Mouse (Mus musculus) kidney, adult 11 months (tissue): ENCODE data around the gene Bst1.

ENCODE experiments used
- DNase-seq: peaks from one replicate; pipeline ENCODE4 v3.0.0; 2022

Gene Bst1

DNA sequence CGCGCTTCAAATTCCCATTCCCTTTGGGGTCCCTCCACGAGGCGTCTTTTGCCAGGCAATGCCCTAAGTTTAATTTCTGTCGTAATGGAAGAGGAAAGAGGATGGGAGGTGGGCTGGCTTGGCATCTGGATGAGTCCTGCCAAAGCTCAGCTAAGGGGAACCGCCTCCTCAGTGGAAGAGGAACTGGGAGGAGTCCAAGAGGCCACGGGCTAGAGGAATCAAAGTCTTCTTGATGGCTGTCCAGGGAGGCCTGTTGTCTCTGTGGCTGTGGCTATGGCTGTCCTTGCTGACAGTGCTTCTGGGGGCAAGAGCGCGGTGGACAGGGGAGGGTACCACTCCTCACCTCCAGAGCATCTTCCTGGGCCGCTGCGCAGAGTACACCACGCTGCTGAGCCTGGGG is at the start of gene Bst1:
Bst1 (plus strand) TSS at position 191 of the 400 bp plus-strand sequence.
- no peak for DNase-seq

DNA sequence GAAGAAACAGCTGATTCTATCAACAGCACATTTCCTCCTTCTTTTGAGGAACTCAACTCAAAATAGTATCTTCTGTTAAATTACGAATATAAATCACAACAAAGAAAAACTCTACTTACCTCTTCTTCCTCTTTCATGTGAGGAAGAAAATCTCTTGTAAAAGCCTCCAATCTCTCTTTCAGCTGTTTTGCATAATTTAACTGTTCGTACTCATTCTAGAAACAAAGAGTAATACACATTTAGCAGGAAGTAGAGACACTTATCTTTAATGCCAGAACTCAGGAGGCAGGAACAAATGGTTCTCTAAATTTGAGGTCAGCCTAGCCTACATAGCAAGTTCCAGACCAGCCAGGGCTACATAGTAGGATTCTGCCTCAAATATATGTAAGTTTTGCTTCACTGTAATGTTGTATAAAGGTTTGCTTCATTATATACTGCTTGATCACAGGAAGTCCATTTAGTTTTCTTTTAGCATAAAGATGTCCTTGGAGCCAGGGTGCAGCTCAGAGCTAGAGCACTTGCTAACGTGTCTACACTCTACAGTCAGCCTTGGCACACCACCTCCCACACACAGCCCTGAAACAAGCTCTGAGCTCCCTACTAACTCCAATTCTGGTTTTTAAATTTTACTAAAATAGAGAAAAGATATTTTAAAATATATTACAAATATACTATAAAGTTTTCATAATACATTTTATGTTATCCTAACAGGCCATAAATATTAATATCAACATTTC is 47.9 kb upstream of the Bst1 start:
- DNase-seq: no peak

DNA sequence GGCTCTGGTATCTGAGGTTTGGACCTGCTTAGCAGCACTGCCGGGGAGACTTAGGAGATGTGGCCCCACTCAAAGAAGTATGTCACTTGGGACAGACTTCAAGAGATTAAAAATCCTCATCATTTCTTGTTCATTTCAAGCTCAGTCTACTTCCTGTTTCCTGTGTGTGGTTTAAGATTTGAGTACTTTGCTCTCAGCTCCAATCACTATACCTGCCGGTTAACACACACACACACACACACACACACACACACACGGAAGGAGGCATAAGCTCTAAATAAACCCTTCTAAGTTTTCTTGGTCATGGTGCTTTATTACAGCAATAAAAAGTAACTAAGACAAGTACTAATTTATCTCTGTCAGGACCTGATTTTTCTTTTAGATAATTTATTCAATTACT is 47.1 kb upstream of the Bst1 start:
- no peak for DNase-seq

DNA sequence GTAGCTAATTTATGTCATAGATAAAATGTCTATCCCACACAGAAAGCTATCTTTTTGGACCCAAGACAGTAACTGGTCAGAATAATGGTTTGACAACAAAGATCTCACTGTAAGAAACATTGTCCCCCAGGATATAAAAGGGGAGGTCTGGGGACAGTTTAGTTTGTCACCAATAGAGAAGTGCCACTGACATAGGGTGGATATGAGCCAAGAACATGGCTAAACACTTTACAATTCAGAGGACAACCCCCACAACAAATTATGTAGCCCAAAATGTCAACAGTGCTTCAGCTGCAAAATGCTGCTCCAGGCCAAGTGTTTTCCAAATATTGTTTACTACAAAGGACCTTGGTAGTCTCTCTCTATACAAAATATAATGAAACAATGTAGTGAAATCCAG is 42.3 kb upstream of the Bst1 start:
- no peak for DNase-seq

DNA sequence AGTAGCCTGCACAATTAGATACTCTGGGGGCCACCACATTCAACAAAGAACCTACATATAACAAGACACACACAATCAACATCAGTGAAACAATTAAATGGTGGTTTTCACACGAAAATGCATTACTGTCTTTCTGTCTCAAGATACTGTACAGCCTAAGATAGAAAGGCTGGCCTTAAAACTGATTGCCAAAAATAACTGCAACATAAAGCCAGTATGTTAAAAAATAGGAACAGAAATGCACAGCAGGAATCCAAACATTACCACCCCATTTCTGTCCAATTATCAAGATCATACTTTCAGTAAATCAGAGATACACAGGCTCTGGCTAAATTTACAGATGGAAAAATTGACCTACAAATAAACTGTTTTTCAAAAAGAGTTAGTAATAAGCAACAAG is 41.7 kb upstream of the Bst1 start:
- no peak for DNase-seq

DNA sequence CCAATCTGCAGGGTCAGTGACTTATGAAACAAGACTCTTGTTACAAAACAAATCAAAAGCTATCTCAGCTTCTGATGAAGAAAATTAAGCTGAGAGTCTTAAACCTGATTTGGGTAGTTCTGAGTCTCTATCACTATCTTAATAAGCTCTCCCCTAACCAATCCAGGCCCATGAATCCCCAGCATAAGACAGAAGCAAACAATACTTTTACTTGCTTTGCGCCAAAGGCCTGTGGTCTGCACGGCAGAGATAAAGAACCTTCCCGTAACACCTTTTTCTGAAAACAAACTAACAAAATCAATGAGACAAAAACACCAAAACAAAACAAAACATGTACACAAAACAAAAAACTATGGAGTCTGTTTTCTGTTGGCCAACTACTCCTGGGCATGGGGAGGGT is 40.1 kb upstream of the Bst1 start:
- DNase-seq: no peak

DNA sequence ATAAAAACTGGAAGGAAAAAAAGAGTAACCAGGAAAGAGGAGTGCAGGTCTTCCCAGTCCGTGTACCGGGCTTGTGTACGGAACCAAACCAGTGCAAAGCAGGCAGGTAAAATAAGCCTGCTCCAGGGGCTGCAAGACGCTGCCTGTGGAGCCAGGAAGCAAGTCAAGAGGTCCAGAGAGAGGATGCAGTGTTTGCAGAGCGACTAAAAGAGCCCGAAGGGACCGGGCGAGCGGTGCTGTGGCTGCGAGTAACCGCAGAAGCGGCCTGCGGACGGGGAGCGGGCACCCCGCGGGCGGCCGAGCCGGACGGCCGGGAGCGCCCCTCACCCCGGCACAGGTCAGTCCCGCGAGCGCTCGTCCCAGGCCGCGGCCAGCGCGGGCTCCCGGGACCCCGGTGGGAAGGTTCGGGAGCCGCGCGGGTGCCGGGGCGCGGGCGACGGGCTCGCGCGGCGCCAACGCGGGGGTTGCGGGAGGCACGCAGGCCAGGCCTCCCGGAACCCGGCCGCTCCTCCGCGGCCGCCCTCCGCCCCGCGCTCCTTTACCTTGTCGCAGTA is 37.2 kb upstream of the Bst1 start:
- no peak for DNase-seq

DNA sequence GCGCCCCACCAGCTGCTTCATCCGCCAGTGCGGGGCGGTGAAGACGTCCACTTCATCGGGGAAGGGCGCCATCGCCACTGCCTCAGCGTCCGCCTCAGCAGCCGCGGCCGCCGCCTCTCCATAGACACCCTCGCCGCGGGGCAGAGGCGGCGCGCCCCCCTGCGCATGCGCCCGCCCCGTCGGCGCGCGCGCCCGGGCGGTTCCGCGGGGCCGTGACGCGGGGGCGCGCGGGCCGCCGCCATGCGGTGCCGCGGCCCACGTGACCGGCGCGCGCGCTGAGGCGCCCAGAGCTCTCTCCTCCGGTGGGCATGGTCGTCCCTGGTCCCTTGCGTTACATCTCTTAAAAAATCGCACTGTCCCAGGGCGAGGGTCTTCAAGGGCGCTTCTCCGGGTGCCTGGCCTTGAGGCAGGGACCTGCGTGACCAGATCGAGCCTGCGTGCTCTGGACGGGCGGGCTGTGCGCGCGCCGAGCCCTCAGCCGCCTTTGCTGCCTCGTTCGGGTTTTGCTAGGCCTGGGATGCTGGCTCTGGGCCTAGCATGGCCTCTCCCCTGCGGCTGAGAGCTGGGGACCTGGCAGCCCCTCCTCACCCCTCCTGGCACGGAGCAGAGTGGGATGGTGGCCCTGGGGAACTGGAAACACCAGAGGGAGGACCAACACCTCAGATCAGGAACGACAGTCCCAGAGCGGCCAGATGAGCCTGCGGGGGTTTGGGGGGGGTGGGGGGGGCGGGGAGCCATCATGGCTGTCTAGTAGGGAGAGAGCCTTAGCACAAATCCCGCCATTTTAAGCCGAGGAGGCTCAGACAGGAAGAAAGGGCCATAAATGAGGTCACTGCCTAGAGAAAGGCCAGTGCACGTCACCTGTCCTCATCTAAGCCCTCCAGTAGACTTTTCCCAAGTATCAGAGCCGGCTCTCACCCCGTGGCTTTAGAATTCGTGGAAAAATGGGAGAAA is 36.4 kb upstream of the Bst1 start:
- peak; percentile 78 for DNase-seq

DNA sequence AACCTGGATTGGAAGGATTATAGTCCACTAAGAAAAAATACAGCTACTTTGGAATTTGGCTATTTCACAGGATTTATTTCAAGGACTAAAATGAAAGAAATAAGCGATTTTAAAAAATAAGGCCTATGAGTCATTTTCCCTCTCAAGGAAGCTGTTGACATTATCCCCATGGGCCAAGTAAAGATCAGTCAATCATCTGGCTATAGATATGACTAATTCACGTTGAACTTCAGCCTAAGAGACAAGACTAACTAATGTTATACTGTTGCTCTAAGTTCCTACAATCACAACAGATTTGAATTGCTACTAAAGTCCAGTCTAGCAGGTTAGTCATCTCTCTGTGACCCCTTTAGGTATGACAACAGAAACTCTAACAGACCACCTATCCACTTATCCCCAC is 34.7 kb upstream of the Bst1 start:
- DNase-seq: no peak

DNA sequence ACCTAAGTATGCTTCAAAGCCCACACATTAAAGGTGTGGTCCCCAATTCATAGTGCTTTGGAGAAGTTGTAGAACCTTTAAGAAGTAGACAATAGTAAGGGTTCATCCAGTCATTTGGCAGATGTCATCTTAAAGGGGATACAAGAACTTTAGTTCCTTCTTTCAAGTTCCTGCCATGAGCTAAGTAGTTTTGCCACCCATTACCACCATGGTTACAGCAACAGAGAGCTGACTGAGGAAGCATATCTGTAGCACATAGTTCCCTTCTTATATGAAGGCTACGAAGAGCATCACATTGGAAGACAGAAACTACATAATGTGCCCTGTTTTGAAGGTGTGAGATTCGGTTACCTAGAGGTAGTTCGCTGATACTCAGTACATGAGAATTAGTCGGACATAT is 32.1 kb upstream of the Bst1 start:
- DNase-seq: no peak

DNA sequence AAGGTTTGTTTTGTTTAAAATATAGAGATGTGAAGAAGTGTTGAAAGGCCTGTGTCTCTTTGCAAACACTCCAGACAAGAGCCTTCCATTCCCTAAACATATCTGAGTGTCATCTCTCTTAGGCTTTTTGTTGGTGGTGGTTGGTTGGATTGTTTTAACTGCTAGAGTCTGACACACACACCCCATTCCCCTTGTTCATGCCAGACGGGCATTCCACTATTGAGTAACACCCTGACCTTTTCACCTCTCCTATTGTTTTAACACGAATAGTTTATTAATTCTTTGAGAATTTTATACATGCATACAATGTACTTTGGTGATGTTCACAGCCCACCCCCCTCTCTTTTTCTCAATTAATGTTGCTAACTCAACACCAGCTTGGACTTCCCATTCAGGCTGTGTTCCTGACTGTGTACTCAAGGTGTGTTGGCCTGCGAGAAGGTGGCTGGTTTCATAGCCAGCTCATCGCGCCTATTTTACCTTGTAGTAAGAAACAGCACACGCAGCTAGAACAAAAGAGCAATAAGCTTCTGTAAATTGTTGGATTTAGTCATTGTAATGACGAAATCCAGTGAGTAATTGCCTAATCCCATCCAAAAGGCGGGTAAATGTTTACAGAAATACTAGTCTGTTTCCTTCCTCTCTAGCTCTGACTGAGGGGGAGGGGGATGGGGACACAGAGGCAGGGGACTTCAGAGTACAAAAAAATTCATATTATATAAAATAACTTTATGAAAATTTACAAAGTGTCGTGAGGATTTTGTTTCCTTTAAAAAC is 30.5 kb upstream of the Bst1 start:
- no peak for DNase-seq

DNA sequence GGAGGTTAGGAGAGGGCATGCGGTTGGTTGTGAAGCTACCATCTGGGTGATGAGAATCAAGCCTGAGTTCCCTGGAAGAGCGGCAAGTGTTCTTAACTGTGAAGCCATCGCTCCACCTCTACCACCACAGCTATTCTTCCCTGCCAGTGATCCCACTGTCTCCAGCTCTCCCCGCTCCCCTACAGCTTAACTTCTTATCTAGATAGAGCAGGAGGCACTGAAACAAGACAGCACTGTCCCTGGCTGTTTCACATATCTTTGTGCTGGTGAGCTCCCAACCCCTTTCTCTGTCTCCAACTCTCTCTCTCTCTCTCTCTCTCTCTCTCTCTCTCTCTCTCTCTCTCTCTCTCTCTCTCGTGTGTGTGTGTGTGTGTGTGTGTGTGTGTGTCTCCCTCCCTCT is 26.3 kb upstream of the Bst1 start:
- DNase-seq: no peak

DNA sequence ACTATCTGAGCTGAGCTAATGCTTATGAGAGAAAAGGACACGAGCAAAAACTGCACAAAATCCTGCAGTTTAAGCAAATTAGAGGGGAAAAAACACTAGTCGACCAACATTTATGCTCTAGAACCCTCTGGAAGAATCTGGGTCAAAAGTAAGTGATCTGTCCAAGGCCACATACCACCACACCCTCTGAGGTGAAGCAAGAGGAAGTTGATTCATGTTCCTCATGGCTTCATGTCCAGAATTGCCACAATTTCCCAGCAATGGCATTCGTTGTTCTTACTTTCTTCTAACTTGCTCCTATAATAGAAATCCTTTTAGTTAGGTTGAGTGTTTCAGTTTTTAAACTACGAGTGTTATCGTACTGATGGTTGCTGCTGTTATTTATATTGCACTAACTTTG is 19.2 kb upstream of the Bst1 start:
- no peak for DNase-seq

DNA sequence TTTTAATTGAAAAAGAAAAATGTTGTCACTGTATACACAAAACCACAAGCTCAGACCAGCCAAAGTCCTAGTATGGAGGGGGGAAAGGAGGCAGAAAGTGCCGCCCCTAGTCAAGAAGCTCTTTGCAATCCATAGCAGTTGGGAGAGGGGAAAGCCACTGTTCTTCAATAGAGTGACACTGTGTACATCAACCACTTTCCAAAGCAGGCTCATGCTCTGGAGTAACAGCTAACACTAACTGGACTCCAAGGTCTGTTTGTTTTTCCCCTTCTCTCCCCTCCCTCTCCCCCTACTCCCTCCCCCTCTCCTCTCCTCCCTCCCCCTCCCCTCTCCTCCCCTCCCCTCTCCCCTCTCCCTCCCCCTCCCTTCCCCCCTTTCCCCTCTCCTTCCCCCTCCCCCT is 18.0 kb upstream of the Bst1 start:
- no peak for DNase-seq

DNA sequence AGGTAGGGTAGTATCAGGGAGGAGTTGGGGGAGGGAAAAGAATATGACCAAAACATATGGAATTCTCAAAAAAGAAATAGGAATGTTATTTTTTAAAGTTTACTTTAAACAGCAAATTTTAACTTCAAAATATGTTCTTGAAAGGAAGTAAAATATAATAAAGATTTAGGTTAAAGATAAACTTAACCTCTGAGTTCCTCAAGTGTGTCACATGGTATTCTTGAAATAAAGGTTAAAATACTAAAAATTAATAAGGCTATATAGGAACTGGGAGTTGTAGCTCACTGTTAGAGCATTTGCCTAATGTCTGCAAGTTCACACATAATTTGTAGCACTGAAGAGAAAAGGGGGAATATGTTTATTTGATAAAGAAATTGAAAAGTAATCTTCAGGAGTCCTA is 17.4 kb upstream of the Bst1 start:
- no peak for DNase-seq

DNA sequence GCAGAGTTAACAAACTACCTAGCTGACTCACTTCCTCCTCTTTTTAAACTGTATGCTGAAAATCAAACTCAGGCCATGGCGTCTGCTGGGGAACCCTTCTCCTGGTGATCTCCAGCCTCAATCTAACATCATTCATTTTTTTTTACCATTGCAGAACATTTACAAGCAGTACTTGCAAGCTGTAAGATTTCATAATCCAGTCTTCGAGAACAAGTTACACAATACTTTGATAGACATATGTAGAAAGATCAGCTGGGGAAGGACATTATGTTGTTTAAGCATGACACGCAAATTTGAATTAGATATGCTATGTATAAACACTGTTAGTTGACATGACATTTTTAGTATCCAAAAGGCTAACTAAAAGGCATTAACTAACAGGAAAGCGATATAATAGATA is 16.9 kb upstream of the Bst1 start:
- DNase-seq: no peak

DNA sequence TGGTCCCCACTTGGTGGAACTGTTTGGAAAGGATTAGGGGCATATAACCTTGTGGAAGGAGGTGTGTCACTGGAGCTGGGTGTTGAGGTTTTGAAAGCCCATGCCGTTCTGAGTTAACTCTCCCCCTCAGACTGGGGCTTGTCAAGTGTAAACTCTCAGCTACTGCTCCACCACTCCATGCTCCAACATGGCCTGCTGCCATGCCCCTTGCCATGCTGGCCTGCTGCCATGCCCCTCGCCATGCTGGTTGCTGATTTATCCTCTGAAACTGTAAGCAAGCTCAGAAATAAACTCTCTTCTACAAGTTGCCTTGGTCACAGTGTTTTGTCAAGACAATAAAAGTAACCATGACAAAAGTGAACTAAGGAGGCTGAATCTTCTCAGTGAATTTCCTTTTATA is 13.3 kb upstream of the Bst1 start:
- DNase-seq: no peak

DNA sequence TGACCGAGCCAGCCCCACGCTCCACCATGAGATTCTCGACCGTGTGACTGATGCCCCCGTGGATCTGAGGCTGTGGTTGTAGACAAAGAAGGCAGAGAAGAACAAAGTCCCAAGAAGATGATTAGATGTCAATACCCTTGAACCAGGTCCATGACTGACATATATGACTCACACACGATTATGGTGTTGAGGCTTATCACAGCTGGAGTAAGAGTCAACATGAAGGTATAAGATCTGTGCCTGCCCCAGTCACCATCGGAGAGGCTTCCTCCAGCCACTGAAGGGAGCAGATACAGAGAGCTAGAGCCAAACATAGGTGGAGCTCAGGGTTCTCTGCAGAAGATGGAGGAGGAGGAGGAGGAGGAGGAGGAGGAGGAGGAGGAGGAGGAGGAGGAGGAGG is 12.3 kb upstream of the Bst1 start:
- no peak for DNase-seq

DNA sequence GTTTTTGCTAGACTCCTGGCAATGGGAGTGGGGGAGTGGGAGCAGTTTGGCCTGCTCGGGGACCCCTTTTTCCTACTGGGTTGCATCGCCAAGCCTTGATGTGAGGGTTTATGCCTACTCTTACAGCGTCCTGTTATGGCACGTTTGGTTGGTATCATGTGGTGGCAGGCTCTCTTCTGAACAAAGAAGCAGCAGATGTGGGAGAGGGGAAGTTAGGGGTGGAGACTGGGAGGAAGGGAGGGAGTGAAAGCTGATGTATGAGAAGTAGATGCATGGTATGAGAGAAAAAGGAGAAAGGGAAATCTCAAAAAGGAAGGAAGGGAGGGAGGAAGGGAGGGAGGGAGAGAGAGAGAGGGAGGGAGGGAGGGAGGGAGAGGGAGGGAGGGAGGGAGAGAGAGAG is 11.8 kb upstream of the Bst1 start:
- DNase-seq: no peak

DNA sequence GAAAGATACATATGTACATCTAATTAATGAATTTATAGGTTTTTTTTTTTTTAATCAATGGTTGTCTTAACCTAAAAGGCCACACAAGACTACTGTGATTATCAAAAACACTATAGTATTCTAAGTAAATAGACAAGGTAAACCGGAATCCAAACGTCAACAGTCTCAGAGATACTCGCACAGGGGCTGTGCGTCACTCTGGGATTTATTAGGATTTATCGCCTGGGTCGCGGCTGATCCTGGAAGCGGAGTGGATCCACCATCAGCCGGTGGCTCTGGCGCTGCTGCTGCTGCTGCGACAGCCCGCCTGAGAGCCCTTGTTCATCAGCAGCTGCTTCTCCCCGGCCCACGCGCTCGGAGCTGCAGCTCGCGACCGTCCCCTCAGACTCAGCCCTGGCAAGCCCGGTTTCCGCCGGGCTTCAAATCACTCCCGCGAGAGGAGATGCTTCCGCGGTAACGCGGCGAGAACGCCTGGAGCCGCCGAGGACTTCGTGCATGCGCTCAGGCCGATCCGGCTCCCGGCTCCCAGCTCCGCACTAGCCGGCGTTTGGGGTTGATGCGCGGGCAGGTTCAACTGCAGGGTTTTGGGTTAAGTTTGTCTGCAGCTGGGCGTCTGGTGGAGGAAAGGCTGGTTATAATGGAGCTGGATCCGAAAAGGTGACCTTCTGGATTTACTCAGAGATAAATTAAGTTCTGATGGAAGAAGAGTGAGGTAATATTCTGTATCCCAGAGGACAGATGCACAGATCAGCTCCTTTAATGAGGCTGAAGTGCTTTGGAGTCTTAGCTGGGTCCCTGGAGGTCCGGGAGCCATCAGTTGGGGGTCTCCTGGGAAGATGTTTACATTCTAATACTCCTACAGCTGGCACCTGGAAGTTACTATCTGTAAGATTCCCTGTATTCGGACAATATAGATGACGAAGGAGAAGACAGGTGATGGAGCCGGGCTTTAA is 10.7 kb upstream of the Bst1 start:
- DNase-seq: peak; percentile 44

DNA sequence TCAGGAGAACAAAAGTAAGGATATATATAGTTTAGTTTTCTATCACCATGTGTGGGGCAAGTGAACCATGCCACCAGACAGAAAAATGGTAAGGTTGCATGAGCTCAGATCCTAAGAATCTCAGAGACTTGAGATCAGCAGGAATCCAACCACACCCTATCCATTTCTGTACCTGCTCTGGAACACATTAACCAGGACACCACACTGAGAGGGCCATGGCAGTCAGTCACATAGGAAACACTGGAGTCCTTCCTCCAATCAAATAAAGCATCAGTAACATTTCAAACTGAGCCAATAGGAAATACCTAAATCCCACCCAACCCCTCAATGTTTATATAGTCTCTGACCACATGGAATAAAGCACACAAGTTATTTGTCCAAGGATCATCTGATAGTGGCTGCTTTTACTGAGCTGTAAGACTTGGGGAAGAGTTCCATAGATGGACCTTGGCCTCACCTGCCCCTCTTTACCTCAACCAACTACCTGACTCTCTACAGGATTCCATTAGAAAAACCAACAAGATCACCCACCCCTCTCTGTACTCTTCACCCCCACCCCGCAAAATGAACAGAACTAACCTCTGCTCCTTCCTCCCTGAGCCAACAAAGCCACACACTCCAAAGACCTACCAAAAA is 8.1 kb upstream of the Bst1 start:
- DNase-seq: no peak

DNA sequence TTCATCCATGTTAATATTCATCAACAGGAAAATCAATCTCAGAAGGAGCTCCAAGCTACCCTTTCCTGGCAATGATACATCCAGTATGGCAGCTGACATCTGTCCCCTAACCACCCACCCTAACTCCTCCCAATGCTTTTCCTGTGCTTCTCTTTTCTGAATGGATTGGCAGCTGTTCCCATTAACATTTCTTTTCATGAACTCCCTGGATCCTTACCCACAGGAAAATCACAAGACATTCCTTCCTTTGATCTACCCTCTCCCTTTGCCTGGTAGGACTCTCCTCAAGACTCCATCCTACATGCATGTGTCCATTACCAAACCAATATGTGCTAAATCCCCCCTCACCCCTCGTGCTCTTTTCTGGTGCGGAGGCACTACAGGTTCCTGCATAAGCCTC is 4.1 kb upstream of the Bst1 start:
- no peak for DNase-seq
